Mouse (Mus musculus) liver, embryonic 14.5 days (tissue): ENCODE data around the gene Bcl11a. TPM values are rescaled to one million over a fixed set of nuclear protein-coding genes. Genes with fewer than 3 reads are reported as not detected.

Source experiments
- ATAC-seq: fragments of 200-750 bp; cut with Nextera tagmentation; 2 replicates; pipeline ENCODE4 v1.8.0; 2017; ENCODE audit warnings: moderate number of reproducible peaks, mild to moderate bottlenecking, moderate library complexity; ENCODE audit not compliant: insufficient read depth
- DNase-seq, 3 experiments: peaks; one replicate each; pipeline ENCODE4 v3.0.0-alpha.2; 2012 to 2013; ENCODE audit warnings: low read depth in 3 of 3, low spot score in 3 of 3
- H3K27ac ChIP-seq: fragments of 300-500 bp; sonication (generic); 2 replicates; pipeline ENCODE4 v1.5.1; 2014; ENCODE audit warnings: moderate library complexity, mild to moderate bottlenecking, control low read depth, inconsistent platforms
- H3K27me3 ChIP-seq: fragments of 300-500 bp; sonication (generic); 2 replicates; pipeline ENCODE4 v1.6.1; 2014; ENCODE audit warnings: mild to moderate bottlenecking, low read length, moderate library complexity; ENCODE audit not compliant: control insufficient read depth, insufficient read depth
- H3K36me3 ChIP-seq: fragments of 300-500 bp; sonication (generic); replicated peaks from 2 replicates; pipeline ENCODE4 v1.6.1; 2014; ENCODE audit warnings: low read depth; ENCODE audit not compliant: control insufficient read depth, insufficient read depth
- H3K4me1 ChIP-seq, 2 experiments: fragments of 200-500 bp in 1 of 2; fragments of 300-500 bp in 1 of 2; sonication (generic) in 1 of 2; replicated peaks; 2 replicates each; pipeline ENCODE4 v1.6.1; 2012 to 2014; ENCODE audit warnings: antibody characterized with exemption in 1 of 2, inconsistent platforms in 1 of 2, low read length in 1 of 2; ENCODE audit not compliant: control insufficient read depth in 2 of 2, insufficient read depth in 2 of 2
- H3K4me2 ChIP-seq: fragments of 300-500 bp; sonication (generic); 2 replicates; pipeline ENCODE4 v1.6.1; 2014; ENCODE audit warnings: low read depth, mild to moderate bottlenecking, control low read depth, moderate library complexity
- H3K4me3 ChIP-seq, 2 experiments: fragments of 200-500 bp in 1 of 2; fragments of 300-500 bp in 1 of 2; sonication (generic) in 1 of 2; 2 replicates each; pipeline ENCODE4 v1.5.1; 2012 to 2014; ENCODE audit warnings: low read depth in 2 of 2, low read length in 2 of 2, mild to moderate bottlenecking in 2 of 2, control low read depth in 1 of 2, inconsistent platforms in 1 of 2, moderate library complexity in 1 of 2; ENCODE audit not compliant: insufficient read depth in 1 of 2
- H3K9ac ChIP-seq: fragments of 300-500 bp; sonication (generic); replicated peaks from 2 replicates; pipeline ENCODE4 v1.6.1; 2014; ENCODE audit warnings: mild to moderate bottlenecking, control low read depth, moderate library complexity
- H3K9me3 ChIP-seq: fragments of 300-500 bp; sonication (generic); 2 replicates; pipeline ENCODE4 v1.6.1; 2016; ENCODE audit warnings: low read length, mixed read lengths; ENCODE audit not compliant: control insufficient read depth
- CTCF ChIP-seq: IDR thresholded peaks from 2 replicates; pipeline ENCODE4 v1.5.1; 2016; ENCODE audit warnings: antibody characterized with exemption, low read depth, control low read depth
- EP300 ChIP-seq: IDR thresholded peaks from 2 replicates; pipeline ENCODE4 v1.6.1; 2016; ENCODE audit warnings: antibody characterized with exemption, low read depth
- WGBS: fragments of 180-500 bp; shearing (Covaris S2); extraction: QIAGEN DNeasy Blood & Tissue Kit; methylation state at CpG from one replicate; pipeline ENCODE4 v1.1.7; 2014; ENCODE audit not compliant: insufficient replicate concordance; 5-methylcytosine and 5-hydroxymethylcytosine counted together
- polyA plus RNA-seq, 2 experiments: library from polyadenylated mRNA; depleted of rRNA in 1 of 2; stranded (reverse) in 1 of 2; unstranded in 1 of 2; fragments of >200 nt; fragmentation: Nextera tagmentation in 1 of 2; extraction: Ambion mirVana in 1 of 2; gene quantifications; 2 replicates each; pipeline versions ENCODE4 v1.2.1 to v1.2.3; 2012 to 2014

Bcl11a gene
- polyA plus RNA-seq, 2 experiments, result 13.0 to 29.4 TPM

DNA sequence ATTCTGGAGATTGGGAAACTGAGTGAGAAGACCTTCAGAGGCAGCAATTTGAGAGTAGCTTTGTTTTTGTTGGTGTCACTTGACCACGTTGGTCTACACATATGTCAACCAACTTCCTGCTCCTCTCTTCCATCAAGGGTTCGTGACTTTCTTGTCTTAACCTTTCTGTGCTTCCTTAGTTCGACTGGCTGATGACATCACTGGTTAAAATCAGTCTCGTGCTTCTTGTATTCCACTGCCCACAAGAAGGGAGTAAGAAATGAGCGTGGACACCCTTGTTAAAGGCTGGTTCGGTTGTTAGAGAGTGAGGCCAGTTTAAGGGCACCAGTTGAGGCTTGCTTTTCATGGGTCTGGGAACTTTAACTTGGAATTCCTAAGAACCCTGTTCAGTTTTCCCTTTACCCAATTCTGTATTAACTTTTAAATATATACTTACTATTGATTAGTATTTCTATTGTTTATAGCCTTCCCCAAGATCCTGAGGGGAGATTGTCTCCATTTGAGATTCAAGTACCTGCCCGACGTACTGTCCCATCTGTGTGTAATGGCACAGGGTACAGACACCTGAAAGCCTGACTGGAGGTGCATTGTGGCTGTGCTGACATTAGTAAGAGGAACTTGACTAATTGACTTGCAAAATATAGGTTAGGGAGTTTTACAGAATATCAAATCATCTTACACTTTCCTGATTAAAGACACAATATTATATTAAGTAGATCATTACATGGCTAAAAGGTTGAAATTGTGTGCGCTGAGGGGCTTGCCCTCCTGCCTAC, 60.9 kb downstream of the Bcl11a start:
- H3K27ac ChIP-seq, result no peak overlapping the region
- no peak for TF ChIP-seq CTCF
- no peak overlapping the region for H3K4me2 ChIP-seq
- H3K27me3 ChIP-seq, result no peaks in the 10 kb centered on the region
- H3K4me1 ChIP-seq, result peaks cover 47 to 56% of the 10 kb centered on the region in 2 experiments
- H3K9me3 ChIP-seq, result no peaks in the 10 kb centered on the region
- DNase-seq (no peak), ATAC-seq (no peak)
- H3K9ac ChIP-seq, result no peak overlapping the region
- peaks cover 10% of the 10 kb centered on the region for H3K36me3 ChIP-seq
- 48% methylated on average over 9 of the region's 9 CpGs for WGBS
- no peak overlapping the region for H3K4me3 ChIP-seq

DNA sequence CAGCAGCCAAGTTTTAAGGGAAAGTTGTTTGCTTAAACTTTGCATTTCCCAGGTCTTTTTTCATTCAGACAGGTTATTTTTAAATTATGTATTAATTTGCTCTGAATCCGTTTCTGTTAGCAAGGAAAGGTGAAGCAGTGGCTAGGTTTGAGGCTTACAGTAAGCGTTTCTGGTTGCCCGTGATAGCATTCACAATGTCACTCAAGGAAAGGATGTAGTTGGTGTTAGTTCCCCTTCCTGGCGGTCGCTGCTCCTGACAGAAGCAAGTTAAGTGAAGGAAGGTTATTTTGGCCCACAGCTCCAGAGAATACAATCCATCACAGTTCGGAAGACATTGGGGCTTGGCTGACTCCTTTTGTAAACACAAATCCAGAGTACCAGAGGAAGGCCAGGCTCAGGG, 61.6 kb downstream of the Bcl11a start:
- 46% methylated on average over 6 of the region's 6 CpGs for WGBS
- H3K9me3 ChIP-seq, result no peaks in the 10 kb centered on the region
- peaks cover 41 to 52% of the 10 kb centered on the region in 2 experiments for H3K4me1 ChIP-seq
- H3K36me3 ChIP-seq, result peaks cover 15% of the 10 kb centered on the region
- no peak overlapping the region for H3K27ac ChIP-seq
- no peak overlapping the region for H3K9ac ChIP-seq
- no peak overlapping the region for H3K4me3 ChIP-seq
- no peaks in the 10 kb centered on the region for H3K27me3 ChIP-seq
- ATAC-seq (no peak), DNase-seq (no peak)
- TF ChIP-seq CTCF (no peak), EP300 (no peak)
- H3K4me2 ChIP-seq, result no peak overlapping the region

DNA sequence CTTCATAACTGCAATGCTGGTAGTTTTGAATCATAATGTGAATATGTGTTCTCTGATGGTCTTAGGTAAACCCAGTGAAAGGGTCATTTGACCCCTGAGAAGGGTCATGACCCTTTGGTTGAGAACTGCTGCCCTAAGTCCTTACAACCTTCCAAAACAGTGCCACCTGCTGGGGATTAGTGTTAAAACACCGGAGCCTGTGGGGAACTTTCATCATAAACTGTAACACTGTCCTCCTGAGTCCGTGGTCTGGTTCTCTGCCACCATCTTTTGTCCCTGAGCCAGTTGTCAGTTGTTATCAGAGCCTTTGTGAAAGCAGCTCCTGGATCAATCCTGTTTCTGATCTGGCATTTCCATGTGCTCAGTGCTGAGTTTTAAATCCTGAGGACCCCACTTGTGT, 62.1 kb downstream of the Bcl11a start:
- peaks cover 37 to 47% of the 10 kb centered on the region in 2 experiments for H3K4me1 ChIP-seq
- no peaks in the 10 kb centered on the region for H3K27me3 ChIP-seq
- H3K4me2 ChIP-seq, result no peak overlapping the region
- H3K4me3 ChIP-seq, result no peak overlapping the region
- WGBS, result 90% methylated on average over 2 of the region's 2 CpGs
- H3K36me3 ChIP-seq, result peaks cover 16% of the 10 kb centered on the region
- ATAC-seq (no peak), DNase-seq (no peak)
- no peak overlapping the region for H3K27ac ChIP-seq
- TF ChIP-seq EP300, result no peak
- peak; percentile 42; the same call in 1 of the 2 replicates for TF ChIP-seq CTCF
- H3K9me3 ChIP-seq, result no peaks in the 10 kb centered on the region
- no peak overlapping the region for H3K9ac ChIP-seq

DNA sequence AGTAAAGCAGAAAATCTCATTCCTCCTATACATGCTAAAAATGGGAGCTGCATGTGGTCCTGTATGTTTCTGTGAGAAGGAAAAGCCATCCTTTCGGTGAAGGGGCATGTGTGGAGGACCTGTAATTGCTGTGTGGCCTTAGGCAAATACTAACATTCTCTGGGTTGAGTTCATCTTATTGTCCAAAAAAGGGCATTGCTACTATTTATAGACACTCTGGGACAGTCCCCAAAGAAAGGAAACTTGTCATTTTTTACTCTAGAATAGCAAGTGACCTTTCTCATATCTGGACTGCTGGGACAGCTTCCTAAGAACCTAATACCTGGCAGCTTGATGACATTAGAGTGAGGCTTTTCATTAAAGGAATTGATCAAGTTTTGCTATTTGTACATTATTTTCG, 63.1 kb downstream of the Bcl11a start:
- H3K36me3 ChIP-seq, result peaks cover 17% of the 10 kb centered on the region
- H3K4me1 ChIP-seq, result peaks cover 27 to 38% of the 10 kb centered on the region in 2 experiments
- no peak overlapping the region for H3K4me3 ChIP-seq
- ATAC-seq, result no peak
- no peaks in the 10 kb centered on the region for H3K27me3 ChIP-seq
- H3K9me3 ChIP-seq, result no peaks in the 10 kb centered on the region
- WGBS, result 80% methylated on average over 2 of the region's 2 CpGs
- no peak overlapping the region for H3K27ac ChIP-seq
- DNase-seq, result no peak
- H3K4me2 ChIP-seq, result no peak overlapping the region
- TF ChIP-seq CTCF, result no peak
- TF ChIP-seq EP300, result no peak
- no peak overlapping the region for H3K9ac ChIP-seq

DNA sequence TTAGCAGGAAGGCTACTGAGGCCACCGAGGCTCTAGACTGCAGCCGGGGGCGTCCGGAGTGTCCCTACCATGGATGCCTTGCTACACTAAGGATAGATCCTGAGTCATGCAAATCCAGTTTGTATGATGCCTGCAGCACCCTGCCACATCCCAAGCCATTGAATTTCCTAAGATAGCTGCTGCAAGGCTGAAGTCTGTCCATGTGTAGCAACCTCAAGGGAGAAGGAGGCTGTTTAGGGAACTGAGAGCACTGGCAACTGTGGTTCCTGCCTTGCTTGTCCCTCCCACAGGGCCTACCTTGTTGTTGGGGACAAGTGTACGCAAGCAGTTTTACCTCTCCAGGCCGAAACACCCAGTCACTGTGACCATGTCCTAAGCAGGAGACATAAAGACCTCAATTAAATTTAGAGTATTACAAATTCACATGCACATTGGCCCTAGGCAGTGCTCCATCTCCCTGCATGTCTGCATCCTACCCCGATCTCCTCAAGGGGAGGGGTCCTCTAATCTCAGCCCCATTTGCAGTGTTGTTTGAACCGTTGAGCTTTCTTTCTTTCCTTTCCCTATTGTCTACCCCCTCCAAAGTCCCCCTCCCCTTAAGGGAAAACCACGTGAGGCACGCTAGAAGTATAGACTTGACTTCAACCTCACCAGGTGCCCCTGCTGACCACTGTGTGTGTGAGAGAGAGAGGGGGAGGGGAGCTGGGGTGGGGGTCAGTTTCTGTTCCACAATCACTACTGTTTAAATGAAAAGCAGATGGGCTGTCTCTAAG, 63.8 kb downstream of the Bcl11a start:
- Histone ChIP-seq H3K27ac (no peak overlapping the region), H3K4me2 (no peak overlapping the region)

More for the DNA sequence above, 63.8 kb downstream of the Bcl11a start:
- DNase-seq, result no peak
- Histone ChIP-seq H3K4me1 (peaks cover 22 to 39% of the 10 kb centered on the region in 2 experiments), H3K9ac (no peak overlapping the region), H3K27me3 (no peaks in the 10 kb centered on the region), H3K36me3 (peaks cover 17% of the 10 kb centered on the region), H3K4me3 (no peak overlapping the region), H3K9me3 (no peaks in the 10 kb centered on the region)
- 71% methylated on average over 10 of the region's 10 CpGs for WGBS
- no peak for ATAC-seq
- TF ChIP-seq CTCF (no peak), EP300 (no peak)
